Comparison of ENCODE assay signal across 23 mouse cellular contexts in the genomic region with DNA sequence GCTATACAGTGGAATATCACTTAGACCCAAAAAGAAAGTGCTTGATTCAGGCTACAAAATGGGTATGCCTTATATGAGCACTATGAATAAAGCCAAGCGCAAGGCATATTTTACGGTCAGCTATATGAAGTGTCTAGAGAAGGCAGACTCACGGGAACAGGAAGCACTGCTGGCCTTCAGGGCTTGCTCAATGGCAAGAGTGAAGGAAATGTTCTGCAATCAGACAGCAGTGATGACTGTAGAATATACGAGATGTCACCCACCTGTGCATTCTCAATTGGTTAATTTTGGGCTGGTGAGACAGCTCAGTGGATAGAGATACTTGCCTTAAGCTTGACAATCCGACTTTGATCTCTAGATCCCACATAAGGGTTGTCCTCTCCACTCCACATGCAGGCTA.
"Had no signal": no experiment of that assay in that cellular context is flagged by ENCODE, and none has a peak within 500 bp of the region (broad histone marks: within the 10 kb centered on the region; RNA-seq: fewer than 3 reads in every experiment).

No protein-coding gene starts in this region.

- H3K9me3 ChIP-seq: liver, embryonic 13.5 days; liver, embryonic 15.5 days; lung, embryonic 15.5 days; megakaryocyte, embryonic 14.5 days; midbrain, embryonic 13.5 days; midbrain, embryonic 15.5 days; neural tube, embryonic 13.5 days; neural tube, embryonic 15.5 days had no signal

- H3K27ac ChIP-seq: liver, embryonic 13.5 days; liver, embryonic 15.5 days; lung, embryonic 15.5 days; macrophage; midbrain, embryonic 13.5 days; midbrain, embryonic 15.5 days; neural tube, embryonic 13.5 days; neural tube, embryonic 15.5 days had no signal

- H3K4me3 ChIP-seq: liver, embryonic 13.5 days; liver, embryonic 15.5 days; lung, embryonic 15.5 days; megakaryocyte, embryonic 14.5 days; midbrain, embryonic 13.5 days; midbrain, embryonic 15.5 days; myocyte; neural tube, embryonic 13.5 days; neural tube, embryonic 15.5 days had no signal

- H3K4me1 ChIP-seq: midbrain, embryonic 15.5 days had no signal

- H3K9ac ChIP-seq: liver, embryonic 13.5 days; liver, embryonic 15.5 days; liver, postnatal 0 days; lung, embryonic 15.5 days; midbrain, embryonic 13.5 days; midbrain, embryonic 15.5 days; neural tube, embryonic 13.5 days; neural tube, embryonic 15.5 days had no signal

- DNase-seq: liver, embryonic 13.5 days; liver, postnatal 0 days; lung, adult 2 months; lung, postnatal 14 days; lung, postnatal 36 days; retina, postnatal 1 day; right cerebral cortex, adult 18-20 months; right cerebral cortex, postnatal 25 days; right cerebral cortex, postnatal 4 days; spleen, adult 18-20 months; thymus, adult 18-20 months; thymus, postnatal 25 days had no signal

- H3K4me2 ChIP-seq: liver, embryonic 13.5 days; liver, embryonic 15.5 days; lung, embryonic 15.5 days; midbrain, embryonic 11.5 days; midbrain, embryonic 13.5 days; midbrain, embryonic 15.5 days; neural tube, embryonic 13.5 days; neural tube, embryonic 15.5 days had no signal

- ATAC-seq: liver, postnatal 0 days; lung, postnatal 0 days; midbrain, embryonic 13.5 days; midbrain, embryonic 15.5 days had no signal

- H3K36me3 ChIP-seq: liver, embryonic 15.5 days; midbrain, embryonic 15.5 days had no signal

- H3K27me3 ChIP-seq: liver, embryonic 13.5 days; liver, embryonic 15.5 days; lung, embryonic 15.5 days; megakaryocyte, embryonic 14.5 days; midbrain, embryonic 13.5 days; midbrain, embryonic 15.5 days; neural tube, embryonic 13.5 days; neural tube, embryonic 15.5 days had no signal
